Mouse (Mus musculus) CD4-positive naive resting alpha-beta T cell, adult 57 days (primary cell): ENCODE results near the gene Irx2. TPM values are rescaled to one million over a fixed set of nuclear protein-coding genes. Genes with fewer than 3 reads are reported as not detected.

Experiments used
- total RNA-seq: library from RNA; stranded (reverse); gene quantifications from one replicate; pipeline ENCODE4 v1.2.4, GENCODE M21; 2023

Gene Irx2
- total RNA-seq, result not detected

GRCm38 (mm10) chr13:72628462-72628916, at the start of gene Irx2:
TSS of gene Irx2 (plus strand) at chr13:72628820.

